Mouse (Mus musculus) megakaryocyte progenitor cell, adult 5-6 weeks (primary cell): ENCODE measurements around the gene Bend7. TPM values are rescaled to one million over a fixed set of nuclear protein-coding genes. Genes with fewer than 3 reads are reported as not detected.

ENCODE experiments used
- ATAC-seq: replicated peaks from 2 replicates; pipeline ENCODE4 v1.8.0; 2016; ENCODE audit warnings: mild to moderate bottlenecking, moderate TSS enrichment, inconsistent platforms; ENCODE audit not compliant: poor library complexity
- total RNA-seq, 2 experiments: library from RNA; stranded (forward) in 1 of 2; stranded (reverse) in 1 of 2; fragments of 157-497, 149-512 nt in 1 of 2; fragments of 200-1000 nt in 1 of 2; gene quantifications; 2 replicates each; pipeline versions ENCODE4 v1.2.3 to v1.2.4; 2015 to 2017

The Bend7 gene
- total RNA-seq (2015) (0.59 and 0.64 TPM in 2 replicates), total RNA-seq (2017) (0.10 TPM in 1 of 2 replicates, not detected in the other)

- ATAC-seq, result peak; percentile 26; the same call in 1 of the 2 replicates
These were observed at the start of gene Bend7 for GRCm38 (mm10) chr2:4717769-4718661. Gene Bend7 (plus strand): TSS chr2:4717831.

GRCm38 (mm10) chr2:4668626-4669025 lies 49.0 kb upstream of the Bend7 start:
- ATAC-seq, result no peak

- no peak for ATAC-seq
These were observed 47.9 kb upstream of the Bend7 start for GRCm38 (mm10) chr2:4669701-4670100.

GRCm38 (mm10) chr2:4671636-4672035 lies 46.0 kb upstream of the Bend7 start:
- no peak for ATAC-seq

- ATAC-seq, result no peak
These were observed 37.7 kb upstream of the Bend7 start for GRCm38 (mm10) chr2:4679886-4680285.

- peak; percentile 83 for ATAC-seq
These were observed 6.4 kb upstream of the Bend7 start for GRCm38 (mm10) chr2:4711262-4711661.

GRCm38 (mm10) chr2:4717081-4717768 lies 406 bp upstream of the Bend7 start:
- no peak; the same call in 1 of the 2 replicates for ATAC-seq

- ATAC-seq, result no peak
These were observed 5.5 kb downstream of the Bend7 start for GRCm38 (mm10) chr2:4723088-4723487.

GRCm38 (mm10) chr2:4730161-4730560 lies 12.5 kb downstream of the Bend7 start:
- no peak for ATAC-seq

- no peak for ATAC-seq
These were observed 16.3 kb downstream of the Bend7 start for GRCm38 (mm10) chr2:4733971-4734370.

GRCm38 (mm10) chr2:4736095-4736797 lies 18.6 kb downstream of the Bend7 start:
- no peak for ATAC-seq

GRCm38 (mm10) chr2:4736798-4737155 lies 19.1 kb downstream of the Bend7 start:
- ATAC-seq, result no peak

- no peak for ATAC-seq
These were observed 34.3 kb downstream of the Bend7 start for GRCm38 (mm10) chr2:4751918-4752317.

- ATAC-seq, result no peak
These were observed 38.1 kb downstream of the Bend7 start for GRCm38 (mm10) chr2:4755716-4756115.

GRCm38 (mm10) chr2:4757218-4757617 lies 39.6 kb downstream of the Bend7 start:
- no peak for ATAC-seq

GRCm38 (mm10) chr2:4760741-4761140 lies 43.1 kb downstream of the Bend7 start:
- no peak for ATAC-seq

- ATAC-seq, result no peak
These were observed 44.3 kb downstream of the Bend7 start for GRCm38 (mm10) chr2:4761906-4762305.

- no peak for ATAC-seq
These were observed 46.4 kb downstream of the Bend7 start for GRCm38 (mm10) chr2:4764071-4764470.

GRCm38 (mm10) chr2:4770376-4770775 lies 52.7 kb downstream of the Bend7 start:
- no peak for ATAC-seq

- ATAC-seq, result no peak
These were observed 56.3 kb downstream of the Bend7 start for GRCm38 (mm10) chr2:4773911-4774310.

GRCm38 (mm10) chr2:4777291-4777690 lies 59.7 kb downstream of the Bend7 start:
- peak; percentile 85 for ATAC-seq
